Mouse (Mus musculus): ENCODE data around the gene Rps6kb1. TPM values are rescaled to one million over a fixed set of nuclear protein-coding genes. Genes with fewer than 3 reads are reported as not detected.
A peak's percentile ranks its signal among the peaks of the same experiment; 100 is the strongest.

The Rps6kb1 gene
- polyA plus RNA-seq, 2 experiments = 8.4 to 17.2 TPM

- no peaks in the 10 kb centered on the region for H3K9me3 ChIP-seq (ENCODE audit: control insufficient read depth, low read length)
- H3K4me3 ChIP-seq (ENCODE audit: insufficient read depth in 1 of 2, low read depth in 2 of 2, low read length in 2 of 2) = no peak overlapping the region
- H3K27me3 ChIP-seq (ENCODE audit: control insufficient read depth, insufficient read depth, low read length) = no peaks in the 10 kb centered on the region
- ATAC-seq (ENCODE audit: insufficient read depth) = no peak
- no peak overlapping the region for H3K4me2 ChIP-seq (ENCODE audit: low read depth)
- 55% methylated on average over 4 of the region's 4 CpGs for WGBS (ENCODE audit: insufficient replicate concordance)
- no peak for DNase-seq (ENCODE audit: low read depth in 3 of 3, low spot score in 3 of 3)
- H3K27ac ChIP-seq = no peak overlapping the region
- H3K4me1 ChIP-seq (replicated peaks; ENCODE audit: control insufficient read depth in 2 of 2, insufficient read depth in 2 of 2, low read length in 1 of 2) = peaks cover 23 to 40% of the 10 kb centered on the region in 2 experiments
- no peak overlapping the region for H3K9ac ChIP-seq (replicated peaks)
- TF ChIP-seq EP300 (IDR thresholded peaks at IDR 0.05; ENCODE audit: low read depth) = no peak
- no peak for TF ChIP-seq CTCF (IDR thresholded peaks at IDR 0.05; ENCODE audit: low read depth)
- peaks cover 4% of the 10 kb centered on the region; the same call in 1 of the 2 replicates for H3K36me3 ChIP-seq (replicated peaks; ENCODE audit: control insufficient read depth, insufficient read depth, low read depth)
Measured at GRCm38 (mm10) chr11:86591301-86591845, 46.8 kb upstream of the Rps6kb1 start.

- Histone ChIP-seq H3K4me2 (ENCODE audit: low read depth) (no peak overlapping the region), H3K27ac (no peak overlapping the region), H3K27me3 (ENCODE audit: control insufficient read depth, insufficient read depth, low read length) (no peaks in the 10 kb centered on the region), H3K4me1 (replicated peaks; ENCODE audit: control insufficient read depth in 2 of 2, insufficient read depth in 2 of 2, low read length in 1 of 2) (peaks cover 25 to 42% of the 10 kb centered on the region in 2 experiments), H3K4me3 (ENCODE audit: insufficient read depth in 1 of 2, low read depth in 2 of 2, low read length in 2 of 2) (no peak overlapping the region), H3K9me3 (ENCODE audit: control insufficient read depth, low read length) (no peaks in the 10 kb centered on the region), H3K36me3 (replicated peaks; ENCODE audit: control insufficient read depth, insufficient read depth, low read depth) (peaks cover 4% of the 10 kb centered on the region; the same call in 1 of the 2 replicates), H3K9ac (replicated peaks) (no peak overlapping the region)
- DNase-seq (ENCODE audit: low read depth in 3 of 3, low spot score in 3 of 3) = no peak
- no peak for TF ChIP-seq EP300 (IDR thresholded peaks at IDR 0.05; ENCODE audit: low read depth)
- TF ChIP-seq CTCF (IDR thresholded peaks at IDR 0.05; ENCODE audit: low read depth) = no peak
- ATAC-seq (ENCODE audit: insufficient read depth) = no peak
- WGBS (ENCODE audit: insufficient replicate concordance) = 77% methylated on average over 10 of the region's 10 CpGs
Measured at GRCm38 (mm10) chr11:86590579-86590978, 46.0 kb upstream of the Rps6kb1 start.

GRCm38 (mm10) chr11:86590066-86590465 lies 45.5 kb upstream of the Rps6kb1 start:
- no peak overlapping the region for H3K4me2 ChIP-seq (ENCODE audit: low read depth)
- ATAC-seq (ENCODE audit: insufficient read depth) (no peak), DNase-seq (ENCODE audit: low read depth in 3 of 3, low spot score in 3 of 3) (no peak)
- no peak overlapping the region for H3K9ac ChIP-seq (replicated peaks)
- H3K4me3 ChIP-seq (ENCODE audit: insufficient read depth in 1 of 2, low read depth in 2 of 2, low read length in 2 of 2) = no peak overlapping the region
- 79% methylated on average over 4 of the region's 4 CpGs for WGBS (ENCODE audit: insufficient replicate concordance)
- H3K27me3 ChIP-seq (ENCODE audit: control insufficient read depth, insufficient read depth, low read length) = no peaks in the 10 kb centered on the region
- no peaks in the 10 kb centered on the region for H3K9me3 ChIP-seq (ENCODE audit: control insufficient read depth, low read length)
- H3K36me3 ChIP-seq (replicated peaks; ENCODE audit: control insufficient read depth, insufficient read depth, low read depth) = peaks cover 7% of the 10 kb centered on the region; the same call in 1 of the 2 replicates
- no peak overlapping the region for H3K27ac ChIP-seq
- peaks cover 28 to 45% of the 10 kb centered on the region in 2 experiments for H3K4me1 ChIP-seq (replicated peaks; ENCODE audit: control insufficient read depth in 2 of 2, insufficient read depth in 2 of 2, low read length in 1 of 2)
- no peak for TF ChIP-seq EP300 (IDR thresholded peaks at IDR 0.05; ENCODE audit: low read depth)
- TF ChIP-seq CTCF (IDR thresholded peaks at IDR 0.05; ENCODE audit: low read depth) = no peak

DNA sequence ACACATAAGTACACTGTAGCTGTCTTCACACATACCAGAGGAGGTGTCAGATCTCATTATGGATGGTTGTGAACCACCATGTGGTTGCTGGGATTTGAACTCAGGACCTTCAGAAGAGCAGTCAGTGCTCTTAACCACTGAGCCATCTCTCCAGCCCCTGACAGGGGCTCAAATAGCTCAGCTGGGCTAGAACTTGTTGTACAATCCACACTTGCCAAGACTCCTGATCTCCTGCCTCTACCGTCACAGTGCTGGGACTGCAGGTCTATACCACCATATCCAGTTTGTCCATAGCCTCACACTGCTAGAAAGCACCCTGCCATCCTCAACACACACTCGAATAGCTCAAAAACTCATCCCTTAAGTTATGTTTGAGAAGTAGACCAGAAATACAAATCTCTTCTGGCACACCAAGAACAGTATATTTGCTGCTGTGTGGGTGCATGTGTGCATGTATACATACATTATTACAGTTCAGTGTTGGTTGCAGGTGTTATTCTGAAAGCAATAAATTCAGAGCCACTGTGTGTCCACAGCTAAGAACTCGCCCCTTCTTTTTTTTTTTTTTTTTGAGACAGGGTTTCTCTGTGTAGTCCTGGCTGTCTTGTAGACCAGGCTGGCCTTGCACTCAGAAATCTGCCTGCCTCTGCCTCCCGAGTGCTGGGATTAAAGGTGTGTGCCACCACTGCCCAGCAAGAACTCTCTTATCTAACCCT lies 44.1 kb upstream of the Rps6kb1 start:
- Histone ChIP-seq H3K36me3 (replicated peaks; ENCODE audit: control insufficient read depth, insufficient read depth, low read depth) (peaks cover 6% of the 10 kb centered on the region; the same call in 1 of the 2 replicates), H3K27me3 (ENCODE audit: control insufficient read depth, insufficient read depth, low read length) (no peaks in the 10 kb centered on the region), H3K4me1 (replicated peaks; ENCODE audit: control insufficient read depth in 2 of 2, insufficient read depth in 2 of 2, low read length in 1 of 2) (peaks cover 29 to 44% of the 10 kb centered on the region in 2 experiments), H3K4me2 (ENCODE audit: low read depth) (no peak overlapping the region), H3K4me3 (ENCODE audit: insufficient read depth in 1 of 2, low read depth in 2 of 2, low read length in 2 of 2) (no peak overlapping the region), H3K9me3 (ENCODE audit: control insufficient read depth, low read length) (no peaks in the 10 kb centered on the region), H3K27ac (no peak overlapping the region), H3K9ac (replicated peaks) (no peak overlapping the region)
- WGBS (ENCODE audit: insufficient replicate concordance) = 64% methylated on average over 4 of the region's 4 CpGs
- DNase-seq (ENCODE audit: low read depth in 3 of 3, low spot score in 3 of 3) (no peak), ATAC-seq (ENCODE audit: insufficient read depth) (no peak)
- TF ChIP-seq CTCF (IDR thresholded peaks at IDR 0.05; ENCODE audit: low read depth) (no peak), EP300 (IDR thresholded peaks at IDR 0.05; ENCODE audit: low read depth) (no peak)

- Histone ChIP-seq H3K4me1 (replicated peaks; ENCODE audit: control insufficient read depth in 2 of 2, insufficient read depth in 2 of 2, low read length in 1 of 2) (peaks cover 27 to 42% of the 10 kb centered on the region in 2 experiments), H3K9me3 (ENCODE audit: control insufficient read depth, low read length) (no peaks in the 10 kb centered on the region), H3K27ac (peak overlapping the region; percentile 51), H3K4me3 (ENCODE audit: insufficient read depth in 1 of 2, low read depth in 2 of 2, low read length in 2 of 2) (peak overlapping the region in 1 of 2 experiments; percentile 58; a peak in 2 of 4 replicates), H3K27me3 (ENCODE audit: control insufficient read depth, insufficient read depth, low read length) (no peaks in the 10 kb centered on the region), H3K9ac (replicated peaks) (peak overlapping the region; percentile 72), H3K36me3 (replicated peaks; ENCODE audit: control insufficient read depth, insufficient read depth, low read depth) (peaks cover 4% of the 10 kb centered on the region; the same call in 1 of the 2 replicates), H3K4me2 (ENCODE audit: low read depth) (peak overlapping the region; percentile 69)
- no peak for DNase-seq (ENCODE audit: low read depth in 3 of 3, low spot score in 3 of 3)
- TF ChIP-seq CTCF (IDR thresholded peaks at IDR 0.05; ENCODE audit: low read depth) (no peak), EP300 (IDR thresholded peaks at IDR 0.05; ENCODE audit: low read depth) (no peak)
- ATAC-seq (ENCODE audit: insufficient read depth) = no peak
- 14% methylated on average over 7 of the region's 7 CpGs for WGBS (ENCODE audit: insufficient replicate concordance)
Measured at GRCm38 (mm10) chr11:86587830-86588229, 43.2 kb upstream of the Rps6kb1 start.
